Mouse (Mus musculus) ES-E14 (cell line): ENCODE data around the gene Sufu.

Source experiments
- CHD2 ChIP-seq: IDR thresholded peaks from 2 replicates; pipeline ENCODE4 v1.6.1; 2014; ENCODE audit warnings: mild to moderate bottlenecking, low read depth, low read length, inconsistent platforms
- MAFK ChIP-seq: IDR thresholded peaks from 2 replicates; pipeline ENCODE4 v1.6.1; 2014; ENCODE audit warnings: mild to moderate bottlenecking, low read depth, low read length, inconsistent platforms; ENCODE audit not compliant: insufficient read depth
- ZNF384 ChIP-seq: IDR thresholded peaks from 2 replicates; pipeline ENCODE4 v1.6.1; 2012; ENCODE audit warnings: low read depth, low read length, inconsistent platforms

DNA sequence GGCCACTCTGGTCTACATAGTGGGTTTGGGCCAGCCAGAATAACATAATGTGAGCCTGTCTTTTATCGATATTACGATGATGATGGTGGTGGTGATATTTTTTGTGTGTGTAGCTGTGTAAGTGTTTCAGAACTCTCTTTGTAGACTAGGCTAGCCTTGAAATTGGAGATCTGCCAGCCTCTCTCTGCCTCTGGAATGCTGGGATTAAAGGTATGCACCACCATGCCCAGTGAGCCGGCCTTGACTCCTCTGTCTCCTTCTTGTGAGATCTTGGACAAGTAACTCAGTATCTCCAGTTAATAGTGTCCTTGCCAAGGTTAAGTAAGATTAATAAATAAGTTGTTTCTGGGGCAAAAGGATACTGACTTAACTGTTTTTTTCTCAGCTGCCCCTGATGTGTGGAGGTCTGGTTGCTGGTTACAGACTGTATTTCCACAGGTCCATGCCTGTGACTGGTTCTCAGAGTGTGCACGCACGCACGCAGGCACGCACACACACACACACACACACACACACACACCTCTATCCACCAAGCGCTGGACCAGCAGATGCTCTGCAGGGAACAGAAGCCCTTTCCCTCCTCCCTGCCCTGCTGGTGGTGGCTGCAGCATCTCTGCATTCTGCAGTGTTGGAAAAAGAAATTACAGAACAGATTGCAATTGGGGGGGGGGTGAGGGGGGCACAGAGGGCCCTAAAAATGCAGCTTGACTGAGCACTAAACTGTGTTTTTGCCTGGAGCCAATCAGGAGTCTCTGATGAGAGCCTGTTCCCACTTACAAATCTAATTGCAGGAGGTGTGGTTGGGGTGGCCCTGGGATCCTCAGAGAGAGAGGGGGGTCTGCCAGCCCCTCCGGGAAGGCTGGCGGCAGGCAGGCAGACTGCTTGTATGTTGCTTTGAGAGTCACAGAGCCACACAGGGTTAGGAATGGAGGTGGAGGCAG lies 129.3 kb downstream of the Sufu start:
- TF ChIP-seq MAFK (no peak), CHD2 (no peak), ZNF384 (no peak)
